Mouse (Mus musculus): Measurements from ENCODE around the gene Neu4. TPM values are rescaled to one million over a fixed set of nuclear protein-coding genes. Genes with fewer than 3 reads are reported as not detected.
"Not testable (repeated sequence)": the region's sequence is repeated elsewhere in the genome, so short reads cannot be mapped to it uniquely, and the experiment has no call there.

Neu4 gene
- not detected in 2 replicates for polyA plus RNA-seq (2012)

GRCm38 (mm10) chr1:94020151-94020550 lies at the start of gene Neu4:
Gene Neu4, plus strand, starts transcription at chr1:94020451.
- TF ChIP-seq GATA1 (IDR thresholded peaks at IDR 0.05; ENCODE audit: low read length) = no peak

- peak; percentile 33 for TF ChIP-seq GATA1 (IDR thresholded peaks at IDR 0.05; ENCODE audit: low read length)
Observed at GRCm38 (mm10) chr1:93986167-93986566, 34.1 kb upstream of the Neu4 start.

- no peak for TF ChIP-seq GATA1 (IDR thresholded peaks at IDR 0.05; ENCODE audit: low read length)
Observed at GRCm38 (mm10) chr1:93988786-93989185, 31.5 kb upstream of the Neu4 start.

- TF ChIP-seq GATA1 (IDR thresholded peaks at IDR 0.05; ENCODE audit: low read length) = not testable (repeated sequence)
Observed at GRCm38 (mm10) chr1:93990209-93990608, 30.0 kb upstream of the Neu4 start, which contains the start of gene Gal3st2c. Gene Gal3st2c, plus strand, starts transcription at chr1:93990509.

- no peak for TF ChIP-seq GATA1 (IDR thresholded peaks at IDR 0.05; ENCODE audit: low read length)
Observed at GRCm38 (mm10) chr1:94001023-94001422, 19.2 kb upstream of the Neu4 start.

GRCm38 (mm10) chr1:94011643-94012042 lies 8.6 kb upstream of the Neu4 start:
- TF ChIP-seq GATA1 (IDR thresholded peaks at IDR 0.05; ENCODE audit: low read length) = no peak

GRCm38 (mm10) chr1:94027506-94028108 lies 7.4 kb downstream of the Neu4 start:
- TF ChIP-seq GATA1 (IDR thresholded peaks at IDR 0.05; ENCODE audit: low read length) = no peak

- TF ChIP-seq GATA1 (IDR thresholded peaks at IDR 0.05; ENCODE audit: low read length) = no peak
Observed at GRCm38 (mm10) chr1:94028741-94029140, 8.5 kb downstream of the Neu4 start.

- TF ChIP-seq GATA1 (IDR thresholded peaks at IDR 0.05; ENCODE audit: low read length) = no peak
Observed at GRCm38 (mm10) chr1:94033075-94033602, 12.9 kb downstream of the Neu4 start.

GRCm38 (mm10) chr1:94034984-94035743 lies 14.9 kb downstream of the Neu4 start:
- no peak for TF ChIP-seq GATA1 (IDR thresholded peaks at IDR 0.05; ENCODE audit: low read length)

GRCm38 (mm10) chr1:94040391-94040790 lies 20.1 kb downstream of the Neu4 start:
- no peak for TF ChIP-seq GATA1 (IDR thresholded peaks at IDR 0.05; ENCODE audit: low read length)

- no peak for TF ChIP-seq GATA1 (IDR thresholded peaks at IDR 0.05; ENCODE audit: low read length)
Observed at GRCm38 (mm10) chr1:94045559-94045958, 25.3 kb downstream of the Neu4 start.

- TF ChIP-seq GATA1 (IDR thresholded peaks at IDR 0.05; ENCODE audit: low read length) = no peak
Observed at GRCm38 (mm10) chr1:94046544-94046943, 26.3 kb downstream of the Neu4 start.

- TF ChIP-seq GATA1 (IDR thresholded peaks at IDR 0.05; ENCODE audit: low read length) = no peak
Observed at GRCm38 (mm10) chr1:94051104-94051503, 30.9 kb downstream of the Neu4 start.

GRCm38 (mm10) chr1:94052373-94052772 lies 32.1 kb downstream of the Neu4 start, which contains the start of gene Pdcd1:
Gene Pdcd1, minus strand, starts transcription at chr1:94052553.
- TF ChIP-seq GATA1 (IDR thresholded peaks at IDR 0.05; ENCODE audit: low read length) = no peak

GRCm38 (mm10) chr1:94053530-94054216 lies 33.4 kb downstream of the Neu4 start:
- no peak for TF ChIP-seq GATA1 (IDR thresholded peaks at IDR 0.05; ENCODE audit: low read length)

Data from G1E-ER4 (cell line).